Mouse (Mus musculus) lung, postnatal 0 days (tissue): ENCODE data around the gene Uqcrc1. TPM values are rescaled to one million over a fixed set of nuclear protein-coding genes. Genes with fewer than 3 reads are reported as not detected.

Source experiments
- ATAC-seq: fragments of 200-750 bp; cut with Nextera tagmentation; 2 replicates; pipeline ENCODE4 v1.8.0; 2017; ENCODE audit warnings: moderate library complexity
- DNase-seq: peaks from one replicate; pipeline ENCODE4 v3.0.0-alpha.2; 2016; ENCODE audit warnings: low spot score
- H3K27ac ChIP-seq: fragments of 300-500 bp; sonication (generic); 2 replicates; pipeline ENCODE4 v1.5.1; 2014; ENCODE audit warnings: antibody characterized with exemption, mild to moderate bottlenecking, low read length, mixed read lengths
- H3K27me3 ChIP-seq: fragments of 300-500 bp; sonication (generic); replicated peaks from 2 replicates; pipeline ENCODE4 v1.6.1; 2014; ENCODE audit warnings: low read length, mixed read lengths; ENCODE audit not compliant: insufficient read depth
- H3K36me3 ChIP-seq: fragments of 300-500 bp; sonication (generic); 2 replicates; pipeline ENCODE4 v1.6.1; 2014; ENCODE audit warnings: low read length, mixed read lengths; ENCODE audit not compliant: insufficient read depth
- H3K4me1 ChIP-seq: fragments of 300-500 bp; sonication (generic); 2 replicates; pipeline ENCODE4 v1.6.1; 2014; ENCODE audit warnings: antibody characterized with exemption, low read depth, low read length, mixed read lengths; ENCODE audit not compliant: insufficient read depth
- H3K4me2 ChIP-seq: fragments of 300-500 bp; sonication (generic); replicated peaks from 2 replicates; pipeline ENCODE4 v1.6.1; 2014; ENCODE audit warnings: low read depth, mild to moderate bottlenecking, low read length, moderate library complexity, mixed read lengths
- H3K4me3 ChIP-seq: fragments of 300-500 bp; sonication (generic); 2 replicates; pipeline ENCODE4 v1.5.1; 2014; ENCODE audit warnings: low read depth, low read length
- H3K9ac ChIP-seq: fragments of 300-500 bp; sonication (generic); replicated peaks from 2 replicates; pipeline ENCODE4 v1.6.1; 2014; ENCODE audit warnings: low read depth, mild to moderate bottlenecking
- H3K9me3 ChIP-seq: fragments of 300-500 bp; sonication (generic); 2 replicates; pipeline ENCODE4 v1.6.1; 2016; ENCODE audit warnings: low read length, mixed read lengths
- CTCF ChIP-seq: IDR thresholded peaks from 2 replicates; pipeline ENCODE4 v1.5.1; 2016; ENCODE audit warnings: antibody characterized with exemption, mild to moderate bottlenecking
- EP300 ChIP-seq: IDR thresholded peaks from 2 replicates; pipeline ENCODE4 v1.6.1; 2016; ENCODE audit warnings: antibody characterized with exemption, mild to moderate bottlenecking, control low read depth
- WGBS: fragments of 180-500 bp; shearing (Covaris S2); extraction: QIAGEN DNeasy Blood & Tissue Kit; methylation state at CpG from one replicate; pipeline ENCODE4 v1.1.7; 2014; 5-methylcytosine and 5-hydroxymethylcytosine counted together
- polyA plus RNA-seq: library from polyadenylated mRNA; unstranded; fragments of >200 nt; fragmentation: Nextera tagmentation; extraction: Ambion mirVana; gene quantifications from 2 replicates; pipeline ENCODE4 v1.2.1, GENCODE M21; 2015

Uqcrc1 gene
- polyA plus RNA-seq, 1 experiment from 2014 or later: 290 TPM

GRCm38 (mm10) chr9:108977966-108978365 is 41.5 kb downstream of the Uqcrc1 start:
- no peak overlapping the region for H3K9ac ChIP-seq
- no peak for TF ChIP-seq EP300
- TF ChIP-seq CTCF: no peak
- H3K4me2 ChIP-seq: no peak overlapping the region
- H3K27me3 ChIP-seq: no peaks in the 10 kb centered on the region
- no peaks in the 10 kb centered on the region for H3K9me3 ChIP-seq
- DNase-seq (no peak), ATAC-seq (no peak)
- 70% methylated on average over 7 of the region's 7 CpGs for WGBS
- H3K27ac ChIP-seq: no peak overlapping the region
- H3K4me1 ChIP-seq: no peaks in the 10 kb centered on the region
- no peaks in the 10 kb centered on the region for H3K36me3 ChIP-seq
- H3K4me3 ChIP-seq: no peak overlapping the region

GRCm38 (mm10) chr9:108982498-108982897 is 46.1 kb downstream of the Uqcrc1 start:
- Histone ChIP-seq H3K27me3 (no peaks in the 10 kb centered on the region), H3K4me2 (no peak overlapping the region), H3K27ac (no peak overlapping the region), H3K4me3 (no peak overlapping the region), H3K9ac (no peak overlapping the region), H3K36me3 (no peaks in the 10 kb centered on the region), H3K4me1 (no peaks in the 10 kb centered on the region), H3K9me3 (no peaks in the 10 kb centered on the region)
- ATAC-seq (no peak), DNase-seq (no peak)
- TF ChIP-seq CTCF: no peak
- no peak for TF ChIP-seq EP300
- WGBS: 73% methylated on average over 8 of the region's 8 CpGs

- Histone ChIP-seq H3K4me3 (no peak overlapping the region), H3K4me2 (no peak overlapping the region), H3K27me3 (no peaks in the 10 kb centered on the region), H3K36me3 (no peaks in the 10 kb centered on the region), H3K9me3 (no peaks in the 10 kb centered on the region), H3K9ac (no peak overlapping the region), H3K27ac (no peak overlapping the region), H3K4me1 (peaks cover 4% of the 10 kb centered on the region; the same call in 1 of the 2 replicates)
- DNase-seq (no peak), ATAC-seq (no peak)
- no peak for TF ChIP-seq CTCF
- no peak for TF ChIP-seq EP300
- WGBS: 61% methylated on average over 9 of the region's 9 CpGs
These were observed 46.8 kb downstream of the Uqcrc1 start for GRCm38 (mm10) chr9:108983209-108983608.

- H3K4me2 ChIP-seq: no peak within 1 kb of the TSS
- no peak for ATAC-seq
- H3K27ac ChIP-seq: no peak within 1 kb of the TSS
- H3K4me3 ChIP-seq: no peak within 1 kb of the TSS
- WGBS: 84% methylated on average over 3 of the region's 4 CpGs
- no peaks in the 10 kb centered on the region for H3K27me3 ChIP-seq
- no peak within 1 kb of the TSS for H3K9ac ChIP-seq
- no peaks in the 10 kb centered on the region for H3K36me3 ChIP-seq
- H3K9me3 ChIP-seq: no peaks in the 10 kb centered on the region
- H3K4me1 ChIP-seq: peaks cover 8% of the 10 kb centered on the region; the same call in 1 of the 2 replicates
- TF ChIP-seq EP300 (no peak), CTCF (no peak)
- DNase-seq: no peak
These were observed 49.3 kb downstream of the Uqcrc1 start, which contains the start of gene Ucn2 for GRCm38 (mm10) chr9:108985710-108986109. Gene Ucn2, plus strand, starts transcription at chr9:108986010.

GRCm38 (mm10) chr9:108987704-108988350 is 51.4 kb downstream of the Uqcrc1 start:
- H3K4me3 ChIP-seq: no peak overlapping the region
- no peak for TF ChIP-seq EP300
- no peak for TF ChIP-seq CTCF
- H3K9ac ChIP-seq: no peak overlapping the region
- peak overlapping the region; percentile 38 for H3K4me2 ChIP-seq
- H3K4me1 ChIP-seq: peaks cover 8% of the 10 kb centered on the region; the same call in 1 of the 2 replicates
- H3K27me3 ChIP-seq: no peaks in the 10 kb centered on the region
- ATAC-seq (no peak), DNase-seq (peak; percentile 49)
- H3K27ac ChIP-seq: no peak overlapping the region
- 25% methylated on average over 11 of the region's 15 CpGs for WGBS
- no peaks in the 10 kb centered on the region for H3K36me3 ChIP-seq
- no peaks in the 10 kb centered on the region for H3K9me3 ChIP-seq

GRCm38 (mm10) chr9:108989802-108990461 is 53.5 kb downstream of the Uqcrc1 start:
- WGBS: 68% methylated on average over 4 of the region's 4 CpGs
- H3K9me3 ChIP-seq: no peaks in the 10 kb centered on the region
- no peak for DNase-seq

More at GRCm38 (mm10) chr9:108989802-108990461, 53.5 kb downstream of the Uqcrc1 start:
- Histone ChIP-seq H3K27me3 (no peaks in the 10 kb centered on the region), H3K27ac (0 out of 2 replicates have a peak overlapping the region, but pooled peaks have one; percentile 86), H3K36me3 (no peaks in the 10 kb centered on the region), H3K4me3 (no peak overlapping the region), H3K9ac (no peak overlapping the region), H3K4me1 (peaks cover 8% of the 10 kb centered on the region; the same call in 1 of the 2 replicates), H3K4me2 (no peak overlapping the region)
- ATAC-seq: no peak
- TF ChIP-seq CTCF (no peak), EP300 (no peak)
